Mouse (Mus musculus) embryonic stem cell, embryonic (primary cell): ENCODE measurements around the gene Zfp646.

Experiments used
- CTCF ChIA-PET, 4 experiments: fragments of 300-600 bp in 2 of 4; fragments of 350-600 bp in 2 of 4; sonication (Branson Sonifier 250); formaldehyde crosslinking; loops; one replicate each; lab custom pipeline; 2022; ENCODE audit warnings: inconsistent platforms in 2 of 4; lab: Charles Lee
- POLR2A ChIA-PET, 4 experiments: fragments of 300-600 bp in 2 of 4; fragments of 350-600 bp in 2 of 4; sonication (Branson Sonifier 250); formaldehyde crosslinking; loops; one replicate each; lab custom pipeline; 2022; ENCODE audit warnings: antibody characterized with exemption in 4 of 4, inconsistent platforms in 1 of 4; lab: Charles Lee

Gene Zfp646

DNA sequence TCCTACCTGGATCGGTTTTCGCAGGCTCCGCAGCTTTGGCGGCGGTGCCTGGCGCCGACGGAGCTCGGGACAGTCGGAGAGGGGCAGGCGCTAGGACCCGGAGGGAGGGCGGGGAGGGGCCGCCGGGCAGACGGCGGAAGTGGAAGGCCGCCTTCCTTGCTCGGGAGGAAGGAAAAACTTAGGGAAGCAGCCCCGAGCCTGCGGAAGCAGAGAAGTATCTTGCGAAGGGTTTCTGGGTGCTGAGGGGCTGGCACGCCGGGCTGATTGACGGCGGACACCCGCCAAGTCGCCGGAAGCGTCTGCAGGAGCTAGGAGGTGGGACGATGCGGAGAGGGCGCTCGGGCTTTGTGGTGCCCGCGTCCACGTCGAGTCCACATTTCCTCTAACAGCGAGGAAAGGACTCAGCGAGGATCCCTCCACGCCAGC, at the start of gene Zfp646:
Gene Zfp646 (plus strand): TSS at position 181 of the 426 bp plus-strand sequence.
- ChIA-PET POLR2A (interaction anchor here (0.6 to 5.6 kb wide), 65 partner anchors 8 to 1449 kb away, joined by 3 to 72 read pairs (median 4); partner anchors contain the start of genes Gm21974 (in 3 of the 4), Vkorc1 (in 3 of the 4), Fus (in 2 of the 4) and Kat8 (in 2 of the 4)), CTCF (interaction anchor here in 3 of 4 experiments (0.6 to 2.3 kb wide), 11 partner anchors 8 to 201 kb away, joined by 3 to 12 read pairs (median 4); partner anchors contain the start of genes Gm21974 (in 1 of the 3) and Vkorc1 (in 1 of the 3))

DNA sequence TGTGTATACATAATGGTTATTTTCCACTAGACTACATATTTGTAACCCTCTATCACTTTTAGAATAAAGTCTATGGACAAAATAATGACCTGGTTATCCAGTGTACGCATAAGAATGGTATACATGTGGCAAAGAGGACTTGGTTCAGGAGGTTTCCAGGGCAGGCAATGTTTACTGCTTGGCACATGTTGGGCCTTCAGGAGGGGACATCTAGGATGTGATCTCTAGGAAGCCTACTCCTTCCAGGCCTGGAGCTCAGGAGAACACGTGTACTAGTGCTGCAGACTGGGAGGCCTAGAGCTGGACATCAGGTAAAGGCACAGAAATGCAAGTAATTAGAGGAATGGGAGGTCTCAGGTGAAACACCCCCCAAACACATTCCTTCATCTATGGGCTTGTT, 40.5 kb upstream of the Zfp646 start:
- ChIA-PET CTCF (no interaction called here), POLR2A (no interaction called here)

DNA sequence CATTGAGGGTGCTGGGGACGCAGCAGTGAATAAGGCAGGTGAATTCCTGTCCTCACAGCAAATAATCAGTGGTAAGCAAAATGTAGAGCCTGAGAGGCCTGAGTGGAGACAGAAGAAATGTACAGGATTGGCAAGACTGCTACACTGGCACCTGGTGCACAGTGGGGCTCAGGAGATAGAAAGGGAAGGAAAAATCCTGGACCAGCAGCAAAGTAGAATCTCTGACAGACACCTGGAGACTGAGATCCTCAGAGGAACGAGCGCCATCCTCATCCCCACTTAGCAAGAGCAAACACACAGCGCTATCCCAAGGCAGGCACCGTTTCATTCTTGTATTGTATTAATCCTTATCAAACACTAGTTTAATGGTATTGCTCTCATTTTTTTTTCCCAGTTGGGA, 38.5 kb upstream of the Zfp646 start:
- CTCF ChIA-PET = interaction anchor here (0.6 to 1.5 kb wide), 7 partner anchors 12 to 180 kb away, joined by 3 to 21 read pairs (median 3); no protein-coding TSS in a partner anchor
- POLR2A ChIA-PET = interaction anchor here in 2 of 4 experiments (0.6 to 2.2 kb wide), 11 partner anchors 9 to 49 kb away, joined by 3 to 5 read pairs (median 4); no protein-coding TSS in a partner anchor

DNA sequence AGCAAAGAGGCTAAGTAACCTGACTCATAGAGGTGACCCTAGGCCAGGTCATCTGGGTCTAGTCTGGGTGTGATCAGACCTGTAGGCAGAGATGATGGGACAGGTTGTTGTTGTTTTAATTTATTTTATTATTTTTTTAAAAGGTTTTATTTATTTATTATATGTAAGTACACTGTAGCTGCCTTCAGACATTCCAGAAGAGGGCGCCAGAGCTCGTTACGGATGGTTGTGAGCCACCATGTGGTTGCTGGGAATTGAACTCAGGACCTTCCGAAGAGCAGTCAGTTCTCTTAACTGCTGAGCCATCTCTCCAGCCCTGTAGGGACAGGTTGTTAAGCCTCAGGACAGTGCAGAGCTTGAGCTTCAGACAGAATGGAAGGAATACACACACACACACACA, 38.1 kb upstream of the Zfp646 start:
- ChIA-PET CTCF (interaction anchor here (0.6 to 1.5 kb wide), 7 partner anchors 11 to 181 kb away, joined by 3 to 8 read pairs (median 3); no protein-coding TSS in a partner anchor), POLR2A (interaction anchor here in 3 of 4 experiments (0.6 to 2.2 kb wide), 11 partner anchors 8 to 54 kb away, joined by 3 to 5 read pairs (median 4); no protein-coding TSS in a partner anchor)

DNA sequence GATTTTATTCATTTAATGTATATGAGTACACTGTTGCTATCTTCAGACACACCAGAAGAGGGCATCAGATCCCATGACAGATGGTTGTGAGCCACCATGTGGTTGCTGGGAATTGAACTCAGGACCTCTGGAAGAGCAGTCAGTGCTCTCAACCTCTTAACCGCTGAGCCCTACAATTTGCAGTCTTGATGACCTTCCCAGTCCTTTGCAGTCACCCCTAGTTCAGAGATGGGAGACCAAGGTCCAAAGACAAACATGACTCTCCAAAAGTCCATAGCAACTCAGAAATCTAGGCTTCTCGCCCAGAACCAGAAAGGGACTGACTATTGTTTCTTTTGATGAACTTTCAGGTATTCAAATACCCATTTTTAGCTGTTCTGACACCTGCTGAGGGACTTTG, 36.0 kb upstream of the Zfp646 start:
- CTCF ChIA-PET = interaction anchor here in 3 of 4 experiments (0.6 to 2.2 kb wide), 7 partner anchors 9 to 1008 kb away, joined by 3 to 13 read pairs (median 4); partner anchors contain the start of gene Hsd3b7 (in 1 of the 3)
- POLR2A ChIA-PET = interaction anchor here in 3 of 4 experiments (0.6 to 3.5 kb wide), 28 partner anchors 9 to 273 kb away, joined by 3 to 16 read pairs (median 6); partner anchors contain the start of genes Fus (in 2 of the 3), Zfp646 (in 2 of the 3), Zfp668 (in 2 of the 3) and Ctf1 (in 1 of the 3)

DNA sequence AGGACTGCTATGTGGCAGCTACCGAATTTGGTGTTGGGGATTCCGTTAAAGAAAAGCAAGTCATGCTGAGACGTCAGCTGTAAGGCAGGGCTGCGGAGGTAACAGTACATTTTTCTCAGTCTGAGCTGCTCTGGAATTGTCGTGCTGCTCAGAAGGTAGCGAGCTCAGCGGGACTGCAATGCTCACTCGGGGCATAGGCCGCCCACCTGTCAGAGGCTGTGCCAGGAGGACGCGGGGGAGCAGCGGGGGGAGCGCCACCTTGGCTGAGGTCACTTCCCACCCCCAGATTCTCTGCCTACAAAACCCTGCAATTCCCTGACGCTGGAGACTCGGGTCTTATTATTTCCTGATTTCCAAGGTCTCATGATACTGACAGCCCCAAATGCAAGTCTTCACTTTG, 35.1 kb upstream of the Zfp646 start:
- CTCF ChIA-PET = interaction anchor here in 3 of 4 experiments (0.6 to 2.2 kb wide), 16 partner anchors 10 to 253 kb away, joined by 3 to 14 read pairs (median 4); partner anchors contain the start of genes Ccdc189 (in 1 of the 3), Hsd3b7 (in 1 of the 3), Rnf40 (in 1 of the 3) and Zfp646 (in 1 of the 3)
- POLR2A ChIA-PET = interaction anchor here in 3 of 4 experiments (0.5 to 3.5 kb wide), 70 partner anchors 8 to 495 kb away, joined by 3 to 16 read pairs (median 4); partner anchors contain the start of genes Zfp646 (in 3 of the 3), Fus (in 2 of the 3), Kat8 (in 2 of the 3) and Setd1a (in 2 of the 3)

DNA sequence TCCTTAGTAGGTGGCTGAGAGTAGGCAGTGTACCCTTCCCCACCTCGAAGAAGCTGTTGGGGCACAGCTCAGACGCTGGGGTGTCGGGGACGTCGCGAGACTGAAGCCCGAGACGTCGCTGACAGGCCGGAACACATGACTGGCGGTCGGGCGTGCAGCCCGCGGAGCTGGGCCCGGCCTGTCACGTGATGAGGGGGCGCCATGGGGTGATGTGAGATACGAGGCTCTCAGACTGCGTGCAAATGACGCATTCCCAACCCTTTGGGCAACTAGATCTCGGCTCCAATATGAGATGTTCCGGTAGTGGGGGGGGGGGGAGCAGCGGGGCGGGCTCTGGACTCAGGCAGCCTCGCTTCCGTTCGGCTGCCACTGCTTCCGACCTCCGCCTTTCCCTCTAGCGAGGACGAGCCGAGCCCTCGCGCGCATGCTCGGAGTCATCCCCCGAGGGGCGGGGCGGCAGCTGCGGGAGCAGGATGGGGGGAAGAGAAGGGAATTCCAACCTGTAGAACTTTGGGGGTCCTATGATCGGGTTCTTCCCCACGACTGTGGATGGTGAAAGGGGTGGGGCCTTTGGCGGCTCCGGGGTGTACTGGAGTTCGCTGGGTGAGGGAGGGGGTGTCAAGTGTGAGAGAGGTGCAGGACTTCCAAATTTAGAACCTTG, 34.6 kb upstream of the Zfp646 start:
- POLR2A ChIA-PET = interaction anchor here in 3 of 4 experiments (0.5 to 3.5 kb wide), 73 partner anchors 8 to 496 kb away, joined by 3 to 16 read pairs (median 4); partner anchors contain the start of genes Fus (in 2 of the 3), Kat8 (in 2 of the 3), Setd1a (in 2 of the 3) and Zfp646 (in 2 of the 3)
- CTCF ChIA-PET = interaction anchor here (0.5 to 2.2 kb wide), 16 partner anchors 11 to 253 kb away, joined by 3 to 14 read pairs (median 4); partner anchors contain the start of genes Bcl7c (in 1 of the 4), Ccdc189 (in 1 of the 4), Hsd3b7 (in 1 of the 4) and Rnf40 (in 1 of the 4)

DNA sequence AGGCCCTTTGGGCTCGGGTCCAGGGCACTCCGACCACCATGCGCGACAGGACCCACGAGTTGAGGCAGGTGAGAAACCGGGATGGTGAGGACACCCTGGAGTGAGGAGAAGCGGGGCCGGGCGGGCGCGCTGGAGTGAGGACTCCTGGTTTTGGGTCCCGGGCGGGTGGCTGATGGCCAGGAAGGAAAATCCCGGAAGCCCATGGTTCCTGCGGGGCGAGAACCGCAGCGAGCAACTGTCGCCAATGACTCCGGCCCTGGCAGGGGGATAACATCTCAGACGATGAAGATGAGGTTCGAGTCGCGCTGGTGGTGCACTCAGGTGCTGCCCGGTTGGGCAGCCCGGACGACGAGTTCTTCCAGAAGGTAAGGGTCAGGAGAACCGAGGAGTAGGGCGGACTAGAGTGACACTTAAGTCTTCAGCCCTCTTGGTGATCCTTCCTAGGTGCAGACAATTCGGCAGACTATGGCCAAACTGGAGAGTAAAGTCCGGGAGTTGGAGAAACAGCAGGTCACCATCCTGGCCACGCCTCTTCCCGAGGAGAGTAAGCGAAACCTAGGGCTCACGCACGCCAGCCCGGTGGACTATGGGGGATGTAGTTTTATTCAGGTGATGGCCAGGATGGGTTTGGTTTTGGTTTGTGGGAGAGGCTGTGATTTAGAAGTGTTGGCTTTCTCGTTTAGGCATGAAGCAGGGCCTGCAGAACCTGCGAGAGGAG, 33.9 kb upstream of the Zfp646 start:
- POLR2A ChIA-PET = interaction anchor here in 3 of 4 experiments (0.5 to 3.5 kb wide), 41 partner anchors 8 to 396 kb away, joined by 3 to 16 read pairs (median 5); partner anchors contain the start of genes Fus (in 2 of the 3), Zfp646 (in 2 of the 3), 9130023H24Rik (in 1 of the 3) and Ctf1 (in 1 of the 3)
- CTCF ChIA-PET = interaction anchor here in 3 of 4 experiments (0.6 to 1.9 kb wide), 7 partner anchors 19 to 165 kb away, joined by 3 to 14 read pairs (median 3); partner anchors contain the start of genes Bcl7c (in 1 of the 3) and Zfp646 (in 1 of the 3)

DNA sequence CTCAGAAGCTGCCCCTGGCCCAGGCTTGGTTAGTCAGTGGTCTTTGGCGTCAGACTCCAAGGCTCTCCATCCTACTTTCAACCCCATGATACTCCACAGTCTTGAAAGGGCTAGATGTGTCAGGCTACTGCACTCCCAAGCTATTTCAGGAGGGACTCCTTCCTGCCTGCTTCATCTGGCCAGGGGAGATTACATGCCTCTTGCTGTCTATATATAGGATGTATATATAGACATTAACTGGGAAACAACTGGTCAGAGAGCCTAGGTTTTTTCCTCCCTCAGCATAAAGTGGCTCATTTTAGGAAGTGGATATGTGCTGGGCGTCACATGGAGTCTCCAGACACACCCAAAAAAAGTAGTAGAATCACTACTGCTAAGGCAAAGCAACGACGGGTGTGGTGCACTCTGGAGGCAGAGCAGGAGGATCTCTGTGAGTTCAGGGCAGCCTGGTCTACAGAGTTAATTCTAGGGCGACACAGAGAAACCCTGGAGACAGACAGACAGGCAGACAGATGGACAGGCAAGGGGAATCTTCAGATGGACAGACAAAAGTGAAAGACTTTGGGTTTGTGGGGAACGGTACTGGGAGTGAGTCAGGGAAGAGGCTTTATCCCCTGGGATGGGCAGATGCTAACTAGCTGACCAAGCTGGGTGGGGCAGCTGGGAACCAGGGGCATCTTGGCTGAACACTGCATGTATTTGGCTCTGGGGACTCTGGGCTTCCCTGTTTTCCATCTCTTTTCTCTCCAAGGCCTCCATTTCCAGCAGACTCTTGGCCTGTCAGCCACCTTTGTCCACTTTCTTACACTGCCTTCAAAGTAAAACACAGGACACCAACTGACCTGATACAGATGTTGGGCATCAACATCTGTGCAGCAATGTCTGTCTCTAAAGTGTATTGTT, 25.8 kb upstream of the Zfp646 start:
- CTCF ChIA-PET = interaction anchor here in 2 of 4 experiments (0.6 to 2.8 kb wide), 3 partner anchors 12 to 85 kb away, joined by 3 to 11 read pairs (median 5); no protein-coding TSS in a partner anchor

DNA sequence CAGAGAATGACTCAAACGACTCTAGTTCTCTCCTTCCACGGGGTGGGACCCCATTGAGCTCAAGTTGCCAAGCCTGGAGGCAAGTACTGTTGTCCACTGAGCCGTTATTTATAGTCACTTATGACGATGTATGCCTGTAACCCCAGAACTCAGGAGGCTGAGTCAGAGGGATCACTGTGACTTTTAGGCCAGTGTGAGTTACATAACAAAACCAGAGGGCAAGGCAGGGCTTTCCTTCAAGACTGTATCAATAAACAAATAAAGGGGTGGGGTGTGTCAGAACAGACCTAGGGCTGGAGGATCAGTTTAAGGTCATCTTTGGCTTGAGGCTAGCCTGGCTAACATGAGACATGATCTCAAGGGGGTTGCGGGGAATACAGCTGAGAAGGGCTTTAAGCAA, 25.1 kb upstream of the Zfp646 start:
- POLR2A ChIA-PET = interaction anchor here in 3 of 4 experiments (0.9 to 4.1 kb wide), 10 partner anchors 10 to 143 kb away, joined by 3 to 17 read pairs (median 4); partner anchors contain the start of genes Hsd3b7 (in 1 of the 3) and Pycard (in 1 of the 3)
- CTCF ChIA-PET = interaction anchor here in 2 of 4 experiments (0.6 to 2.8 kb wide), 4 partner anchors 16 to 84 kb away, joined by 3 to 11 read pairs (median 5); partner anchors contain the start of genes Stx1b (in 1 of the 2) and Stx4a (in 1 of the 2)

More for the DNA sequence above, 25.8 kb upstream of the Zfp646 start:
- POLR2A ChIA-PET = interaction anchor here (0.5 to 4.1 kb wide), 20 partner anchors 7 to 182 kb away, joined by 3 to 17 read pairs (median 4); partner anchors contain the start of genes Fus (in 1 of the 4), Hsd3b7 (in 1 of the 4), Pycard (in 1 of the 4) and Setd1a (in 1 of the 4)

DNA sequence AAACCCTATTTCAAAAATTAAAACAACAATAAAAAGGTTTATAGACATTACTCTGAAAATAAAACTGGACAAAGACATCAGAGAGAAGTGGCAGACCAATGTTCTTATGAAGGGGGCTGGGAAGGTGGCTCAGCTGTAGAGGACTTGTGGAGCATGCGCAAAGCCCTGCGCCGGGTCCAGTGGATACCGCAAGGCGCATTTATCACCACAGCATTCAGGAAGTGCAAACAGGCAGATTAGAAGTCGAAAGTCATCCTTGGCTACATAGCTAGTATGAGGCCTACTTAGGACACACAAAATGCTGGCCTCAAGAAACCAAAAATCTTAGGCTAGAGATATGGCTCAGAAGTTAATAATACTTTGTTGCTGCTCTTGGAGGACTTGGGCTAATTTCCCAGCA, 17.8 kb upstream of the Zfp646 start:
- POLR2A ChIA-PET = interaction anchor here in 3 of 4 experiments (0.6 to 5.7 kb wide), 9 partner anchors 9 to 410 kb away, joined by 3 to 26 read pairs (median 3); partner anchors contain the start of genes Hsd3b7 (in 1 of the 3), Stx1b (in 1 of the 3) and Stx4a (in 1 of the 3)
- CTCF ChIA-PET = interaction anchor here in 1 of 4 experiments (1.3 to 1.4 kb wide), 2 partner anchors 8 to 60 kb away, joined by 3 to 4 read pairs; no protein-coding TSS in a partner anchor

DNA sequence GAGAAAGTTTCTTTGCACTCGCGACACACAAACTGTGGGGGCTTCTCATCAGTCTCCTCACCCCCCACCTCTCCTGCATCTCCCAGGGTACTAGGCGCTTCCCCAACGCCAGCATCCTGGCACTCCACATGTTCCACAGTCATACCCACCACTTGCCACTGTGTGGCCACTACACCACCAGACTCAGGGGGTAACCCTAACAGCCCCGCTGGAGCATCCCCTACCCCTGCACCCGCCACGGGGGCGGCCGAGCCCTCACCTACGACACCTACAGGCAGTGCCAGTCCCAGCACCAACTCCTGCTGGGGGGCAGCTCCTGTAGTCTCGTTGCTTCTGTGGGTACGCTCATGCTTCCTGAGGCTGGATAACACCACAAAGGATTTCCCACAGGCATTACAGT, 9.6 kb upstream of the Zfp646 start:
- CTCF ChIA-PET = interaction anchor here in 3 of 4 experiments (0.5 to 3.2 kb wide), 17 partner anchors 9 to 737 kb away, joined by 3 to 15 read pairs (median 4); partner anchors contain the start of genes Zfp646 (in 2 of the 3) and Zfp668 (in 1 of the 3)
- POLR2A ChIA-PET = interaction anchor here in 3 of 4 experiments (0.6 to 4.4 kb wide), 48 partner anchors 9 to 200 kb away, joined by 3 to 37 read pairs (median 6); partner anchors contain the start of genes Kat8 (in 3 of the 3), Zfp668 (in 3 of the 3), Fus (in 2 of the 3) and Setd1a (in 2 of the 3)

DNA sequence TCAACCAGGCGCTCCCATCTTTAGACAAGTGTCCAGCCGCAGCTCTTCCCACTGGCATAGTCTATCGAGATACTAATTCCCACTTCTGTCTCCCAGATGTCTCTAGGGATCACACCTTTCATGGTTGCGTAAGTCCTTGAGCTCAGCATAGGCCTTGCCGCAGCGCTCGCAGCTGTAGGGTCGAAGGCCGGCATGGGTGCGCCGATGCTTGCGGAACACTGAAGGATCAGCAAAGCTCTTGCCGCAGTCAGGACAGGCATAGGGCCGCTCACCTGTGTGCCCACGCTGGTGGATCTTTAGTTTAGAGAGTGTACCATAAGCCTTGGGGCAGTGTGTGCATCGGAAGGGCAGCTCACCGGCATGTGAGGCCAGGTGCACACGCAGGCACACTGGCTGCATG, 8.4 kb upstream of the Zfp646 start:
- POLR2A ChIA-PET = interaction anchor here (0.7 to 4.4 kb wide), 78 partner anchors 8 to 371 kb away, joined by 3 to 37 read pairs (median 5); partner anchors contain the start of genes Kat8 (in 3 of the 4), Zfp646 (in 3 of the 4), Zfp668 (in 3 of the 4) and Fus (in 2 of the 4)

DNA sequence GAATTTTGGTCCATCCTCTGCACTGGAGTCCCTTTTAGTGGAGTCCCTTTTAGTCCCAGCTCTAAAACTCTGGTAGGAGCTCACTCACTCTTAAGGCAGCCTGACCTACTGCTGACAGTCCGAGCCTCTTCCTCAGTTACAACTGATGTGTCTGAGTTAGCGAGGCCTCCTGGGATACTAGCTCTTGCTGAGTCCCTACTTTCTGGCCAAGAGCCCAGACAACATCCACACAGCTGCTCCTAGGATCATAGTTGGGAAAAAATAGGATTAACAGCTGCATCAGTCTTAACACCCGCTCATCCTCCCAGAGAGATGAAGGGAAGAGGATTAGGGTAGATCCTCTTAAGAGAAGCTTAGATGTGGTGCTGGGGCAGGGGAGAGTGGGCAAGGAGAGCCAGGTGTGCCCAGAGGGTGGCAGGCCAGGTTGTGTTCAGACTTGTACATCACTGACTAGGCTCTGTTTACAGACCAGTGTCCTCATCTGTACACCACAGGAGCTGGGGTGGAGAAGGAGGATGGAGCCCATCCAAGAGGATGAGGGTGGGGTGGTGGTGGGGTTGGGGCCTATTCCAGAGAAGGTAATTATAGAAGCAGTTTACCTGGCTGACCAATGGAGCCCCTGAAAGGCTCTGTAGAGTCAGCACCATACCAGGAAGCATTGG, 6.7 kb upstream of the Zfp646 start:
- POLR2A ChIA-PET = interaction anchor here in 3 of 4 experiments (0.5 to 4.0 kb wide), 29 partner anchors 8 to 212 kb away, joined by 3 to 30 read pairs (median 4); partner anchors contain the start of genes Hsd3b7 (in 2 of the 3), Bckdk (in 1 of the 3), Gm21974 (in 1 of the 3) and Orai3 (in 1 of the 3)
- CTCF ChIA-PET = interaction anchor here in 3 of 4 experiments (0.6 to 3.0 kb wide), 6 partner anchors 66 to 194 kb away, joined by 3 to 14 read pairs (median 6); partner anchors contain the start of gene Hsd3b7 (in 1 of the 3)

More for the DNA sequence above, 8.4 kb upstream of the Zfp646 start:
- CTCF ChIA-PET = interaction anchor here in 3 of 4 experiments (0.6 to 3.2 kb wide), 25 partner anchors 9 to 311 kb away, joined by 3 to 15 read pairs (median 5); partner anchors contain the start of genes Zfp646 (in 2 of the 3), Zfp668 (in 2 of the 3), Bcl7c (in 1 of the 3) and Hsd3b7 (in 1 of the 3)
